Mouse (Mus musculus): ENCODE measurements around the gene Smlr1. TPM values are rescaled to one million over a fixed set of nuclear protein-coding genes. Genes with fewer than 3 reads are reported as not detected.

Gene Smlr1
- total and polyA plus RNA-seq, 2 experiments from 2014 or later: not detected

GRCm38 (mm10) chr10:25541097-25541496 is 5.0 kb upstream of the Smlr1 start:
- no peak overlapping the region for H3K4me2 ChIP-seq (ENCODE audit: low read depth, low read length)
- no peak overlapping the region for H3K4me3 ChIP-seq (ENCODE audit: low read depth, low read length)
- no peak for ATAC-seq (ENCODE audit: insufficient read depth, low read depth)
- DNase-seq (ENCODE audit: low spot score): no peak
- H3K36me3 ChIP-seq (replicated peaks; ENCODE audit: control insufficient read depth, insufficient read depth, low read length): no peaks in the 10 kb centered on the region
- no peaks in the 10 kb centered on the region for H3K9me3 ChIP-seq (replicated peaks; ENCODE audit: control insufficient read depth, low read length)
- no peak overlapping the region for H3K9ac ChIP-seq (replicated peaks; ENCODE audit: low read depth, low read length)
- no peak for TF ChIP-seq EP300 (IDR thresholded peaks at IDR 0.05; ENCODE audit: low read depth)
- TF ChIP-seq CTCF (IDR thresholded peaks at IDR 0.05; ENCODE audit: low read depth): no peak
- no peak overlapping the region for H3K27ac ChIP-seq (ENCODE audit: low read depth)
- H3K27me3 ChIP-seq (ENCODE audit: control insufficient read depth, insufficient read depth, low read length): no peaks in the 10 kb centered on the region
- 87% methylated on average over 3 of the region's 3 CpGs for WGBS
- peaks cover 5% of the 10 kb centered on the region; the same call in 1 of the 2 replicates for H3K4me1 ChIP-seq (ENCODE audit: control insufficient read depth, insufficient read depth)

- H3K4me3 ChIP-seq (ENCODE audit: low read depth, low read length): no peak overlapping the region
- 45% methylated on average over 6 of the region's 6 CpGs for WGBS
These were observed 3.7 kb upstream of the Smlr1 start for GRCm38 (mm10) chr10:25539771-25540168.

GRCm38 (mm10) chr10:25539146-25539770 is 3.2 kb upstream of the Smlr1 start:
- ATAC-seq (ENCODE audit: insufficient read depth, low read depth) (peak; percentile 86), DNase-seq (ENCODE audit: low spot score) (peak; percentile 70)
- WGBS: 30% methylated on average over 4 of the region's 4 CpGs
- Histone ChIP-seq H3K4me3 (ENCODE audit: low read depth, low read length) (no peak overlapping the region), H3K4me2 (ENCODE audit: low read depth, low read length) (peak overlapping the region; percentile 41; the same call in 1 of the 2 replicates), H3K27ac (ENCODE audit: low read depth) (peak overlapping the region; percentile 72), H3K4me1 (ENCODE audit: control insufficient read depth, insufficient read depth) (peaks cover 6% of the 10 kb centered on the region; the same call in 1 of the 2 replicates), H3K27me3 (ENCODE audit: control insufficient read depth, insufficient read depth, low read length) (no peaks in the 10 kb centered on the region), H3K9me3 (replicated peaks; ENCODE audit: control insufficient read depth, low read length) (no peaks in the 10 kb centered on the region), H3K36me3 (replicated peaks; ENCODE audit: control insufficient read depth, insufficient read depth, low read length) (no peaks in the 10 kb centered on the region), H3K9ac (replicated peaks; ENCODE audit: low read depth, low read length) (no peak overlapping the region)
- TF ChIP-seq EP300 (IDR thresholded peaks at IDR 0.05; ENCODE audit: low read depth) (no peak), CTCF (IDR thresholded peaks at IDR 0.05; ENCODE audit: low read depth) (peak; percentile 71)

More at GRCm38 (mm10) chr10:25539771-25540168, 3.7 kb upstream of the Smlr1 start:
- Histone ChIP-seq H3K36me3 (replicated peaks; ENCODE audit: control insufficient read depth, insufficient read depth, low read length) (no peaks in the 10 kb centered on the region), H3K9ac (replicated peaks; ENCODE audit: low read depth, low read length) (no peak overlapping the region), H3K27me3 (ENCODE audit: control insufficient read depth, insufficient read depth, low read length) (no peaks in the 10 kb centered on the region), H3K4me2 (ENCODE audit: low read depth, low read length) (peak overlapping the region; percentile 41), H3K4me1 (ENCODE audit: control insufficient read depth, insufficient read depth) (peaks cover 5% of the 10 kb centered on the region; the same call in 1 of the 2 replicates), H3K27ac (ENCODE audit: low read depth) (peak overlapping the region; percentile 72), H3K9me3 (replicated peaks; ENCODE audit: control insufficient read depth, low read length) (no peaks in the 10 kb centered on the region)
- no peak for TF ChIP-seq EP300 (IDR thresholded peaks at IDR 0.05; ENCODE audit: low read depth)
- TF ChIP-seq CTCF (IDR thresholded peaks at IDR 0.05; ENCODE audit: low read depth): no peak
- peak; percentile 24 for DNase-seq (ENCODE audit: low spot score)
- peak; percentile 82 for ATAC-seq (ENCODE audit: insufficient read depth, low read depth)

GRCm38 (mm10) chr10:25538738-25539137 is 2.7 kb upstream of the Smlr1 start:
- TF ChIP-seq EP300 (IDR thresholded peaks at IDR 0.05; ENCODE audit: low read depth) (no peak), CTCF (IDR thresholded peaks at IDR 0.05; ENCODE audit: low read depth) (no peak)
- DNase-seq (ENCODE audit: low spot score) (no peak), ATAC-seq (ENCODE audit: insufficient read depth, low read depth) (no peak)
- Histone ChIP-seq H3K9me3 (replicated peaks; ENCODE audit: control insufficient read depth, low read length) (no peaks in the 10 kb centered on the region), H3K4me2 (ENCODE audit: low read depth, low read length) (no peak overlapping the region), H3K4me3 (ENCODE audit: low read depth, low read length) (no peak overlapping the region), H3K9ac (replicated peaks; ENCODE audit: low read depth, low read length) (no peak overlapping the region), H3K4me1 (ENCODE audit: control insufficient read depth, insufficient read depth) (peaks cover 11% of the 10 kb centered on the region; the same call in 1 of the 2 replicates), H3K36me3 (replicated peaks; ENCODE audit: control insufficient read depth, insufficient read depth, low read length) (no peaks in the 10 kb centered on the region), H3K27me3 (ENCODE audit: control insufficient read depth, insufficient read depth, low read length) (no peaks in the 10 kb centered on the region), H3K27ac (ENCODE audit: low read depth) (peak overlapping the region; percentile 72; the same call in 1 of the 2 replicates)
- WGBS: 84% methylated on average over 1 of the region's 1 CpGs

- Histone ChIP-seq H3K4me1 (ENCODE audit: control insufficient read depth, insufficient read depth) (peaks cover 17% of the 10 kb centered on the region; the same call in 1 of the 2 replicates), H3K4me2 (ENCODE audit: low read depth, low read length) (no peak overlapping the region), H3K27ac (ENCODE audit: low read depth) (no peak overlapping the region), H3K9ac (replicated peaks; ENCODE audit: low read depth, low read length) (no peak overlapping the region), H3K4me3 (ENCODE audit: low read depth, low read length) (no peak overlapping the region), H3K9me3 (replicated peaks; ENCODE audit: control insufficient read depth, low read length) (no peaks in the 10 kb centered on the region), H3K27me3 (ENCODE audit: control insufficient read depth, insufficient read depth, low read length) (no peaks in the 10 kb centered on the region), H3K36me3 (replicated peaks; ENCODE audit: control insufficient read depth, insufficient read depth, low read length) (no peaks in the 10 kb centered on the region)
- TF ChIP-seq CTCF (IDR thresholded peaks at IDR 0.05; ENCODE audit: low read depth) (no peak), EP300 (IDR thresholded peaks at IDR 0.05; ENCODE audit: low read depth) (no peak)
- no peak for DNase-seq (ENCODE audit: low spot score)
- WGBS: 93% methylated on average over 6 of the region's 6 CpGs
- no peak for ATAC-seq (ENCODE audit: insufficient read depth, low read depth)
These were observed 554 bp upstream of the Smlr1 start for GRCm38 (mm10) chr10:25536621-25537020.
